Mouse (Mus musculus): Measurements from ENCODE around the gene Aacs. TPM values are rescaled to one million over a fixed set of nuclear protein-coding genes. Genes with fewer than 3 reads are reported as not detected.
A peak's percentile ranks its signal among the peaks of the same experiment; 100 is the strongest.

Aacs gene
- polyA plus RNA-seq, 1 experiment from 2014 or later = 82.4 TPM

GRCm38 (mm10) chr5:125470713-125471112 lies 4.9 kb upstream of the Aacs start:
- Histone ChIP-seq H3K4me3 (no peak overlapping the region), H3K9me3 (no peaks in the 10 kb centered on the region), H3K36me3 (no peaks in the 10 kb centered on the region), H3K27ac (replicated peaks) (no peak overlapping the region), H3K9ac (replicated peaks) (no peak overlapping the region), H3K4me1 (peaks cover 4% of the 10 kb centered on the region; the same call in 1 of the 2 replicates), H3K4me2 (replicated peaks) (no peak overlapping the region), H3K27me3 (no peaks in the 10 kb centered on the region)
- WGBS = 89% methylated on average over 4 of the region's 4 CpGs
- no peak for ATAC-seq (replicated peaks)

- H3K4me1 ChIP-seq = peaks cover 22% of the 10 kb centered on the region
- WGBS = 83% methylated on average over 9 of the region's 9 CpGs
- H3K4me2 ChIP-seq (replicated peaks) = no peak overlapping the region
These were observed 2.7 kb upstream of the Aacs start for GRCm38 (mm10) chr5:125472796-125473475.

GRCm38 (mm10) chr5:125475030-125475429 lies 584 bp upstream of the Aacs start:
- peak overlapping the region; percentile 89 for H3K27ac ChIP-seq (replicated peaks)
- H3K9ac ChIP-seq (replicated peaks) = peak overlapping the region; percentile 33
- H3K36me3 ChIP-seq = no peaks in the 10 kb centered on the region
- H3K4me2 ChIP-seq (replicated peaks) = peak overlapping the region; percentile 86
- WGBS = 63% methylated on average over 12 of the region's 12 CpGs
- no peak for ATAC-seq (replicated peaks)
- H3K4me3 ChIP-seq = peak overlapping the region; percentile 98
- peaks cover 25% of the 10 kb centered on the region for H3K4me1 ChIP-seq
- no peaks in the 10 kb centered on the region for H3K9me3 ChIP-seq
- no peaks in the 10 kb centered on the region for H3K27me3 ChIP-seq

More at GRCm38 (mm10) chr5:125472796-125473475, 2.7 kb upstream of the Aacs start:
- H3K4me3 ChIP-seq = no peak overlapping the region
- H3K9me3 ChIP-seq = no peaks in the 10 kb centered on the region
- H3K36me3 ChIP-seq = no peaks in the 10 kb centered on the region
- no peak for ATAC-seq (replicated peaks)
- H3K27me3 ChIP-seq = no peaks in the 10 kb centered on the region
- no peak overlapping the region for H3K9ac ChIP-seq (replicated peaks)
- H3K27ac ChIP-seq (replicated peaks) = no peak overlapping the region

GRCm38 (mm10) chr5:125476286-125476625 lies 642 bp downstream of the Aacs start:
- Histone ChIP-seq H3K27me3 (no peaks in the 10 kb centered on the region), H3K4me3 (peak overlapping the region; percentile 98), H3K27ac (replicated peaks) (peak overlapping the region; percentile 89), H3K9ac (replicated peaks) (peak overlapping the region; percentile 86), H3K4me2 (replicated peaks) (peak overlapping the region; percentile 86), H3K36me3 (no peaks in the 10 kb centered on the region), H3K9me3 (no peaks in the 10 kb centered on the region), H3K4me1 (peaks cover 25% of the 10 kb centered on the region)
- WGBS = 13% methylated on average over 5 of the region's 5 CpGs
- ATAC-seq (replicated peaks) = no peak; the same call in 1 of the 2 replicates

GRCm38 (mm10) chr5:125476799-125477198 lies 1.2 kb downstream of the Aacs start:
- H3K4me1 ChIP-seq = peaks cover 25% of the 10 kb centered on the region
- H3K9me3 ChIP-seq = no peaks in the 10 kb centered on the region
- peak overlapping the region; percentile 86 for H3K9ac ChIP-seq (replicated peaks)
- no peaks in the 10 kb centered on the region for H3K27me3 ChIP-seq
- ATAC-seq (replicated peaks) = no peak
- H3K27ac ChIP-seq (replicated peaks) = peak overlapping the region; percentile 89
- 59% methylated on average over 7 of the region's 7 CpGs for WGBS
- H3K36me3 ChIP-seq = no peaks in the 10 kb centered on the region
- peak overlapping the region; percentile 98 for H3K4me3 ChIP-seq
- peak overlapping the region; percentile 86 for H3K4me2 ChIP-seq (replicated peaks)

- peaks cover 25% of the 10 kb centered on the region for H3K4me1 ChIP-seq
- H3K9ac ChIP-seq (replicated peaks) = no peak overlapping the region; the same call in 1 of the 2 replicates
- peak overlapping the region; percentile 86 for H3K4me2 ChIP-seq (replicated peaks)
- peak overlapping the region; percentile 98 for H3K4me3 ChIP-seq
- no peaks in the 10 kb centered on the region for H3K9me3 ChIP-seq
- ATAC-seq (replicated peaks) = no peak
- no peaks in the 10 kb centered on the region for H3K36me3 ChIP-seq
- no peak overlapping the region for H3K27ac ChIP-seq (replicated peaks)
- WGBS = 64% methylated on average over 7 of the region's 7 CpGs
- H3K27me3 ChIP-seq = no peaks in the 10 kb centered on the region
These were observed 1.9 kb downstream of the Aacs start for GRCm38 (mm10) chr5:125477533-125477932.

- Histone ChIP-seq H3K4me2 (replicated peaks) (peak overlapping the region; percentile 86), H3K9ac (replicated peaks) (no peak overlapping the region), H3K9me3 (no peaks in the 10 kb centered on the region), H3K36me3 (peaks cover 4% of the 10 kb centered on the region), H3K27me3 (no peaks in the 10 kb centered on the region), H3K4me1 (peaks cover 25% of the 10 kb centered on the region), H3K4me3 (0 out of 2 replicates have a peak overlapping the region, but pooled peaks have one; percentile 98), H3K27ac (replicated peaks) (no peak overlapping the region)
- WGBS = 79% methylated on average over 7 of the region's 7 CpGs
- no peak for ATAC-seq (replicated peaks)
These were observed 2.4 kb downstream of the Aacs start for GRCm38 (mm10) chr5:125478037-125478436.

- 96% methylated on average over 3 of the region's 3 CpGs for whole genome bisulfite sequencing
- no peak overlapping the region for H3K4me2 ChIP-seq (replicated peaks)
These were observed 3.8 kb downstream of the Aacs start for GRCm38 (mm10) chr5:125479376-125479775.

GRCm38 (mm10) chr5:125480434-125481231 lies 5.0 kb downstream of the Aacs start:
- no peak overlapping the region for H3K9ac ChIP-seq (replicated peaks)
- no peak for ATAC-seq (replicated peaks)
- no peaks in the 10 kb centered on the region for H3K27me3 ChIP-seq
- peaks cover 26% of the 10 kb centered on the region for H3K36me3 ChIP-seq
- H3K27ac ChIP-seq (replicated peaks) = no peak overlapping the region
- H3K4me2 ChIP-seq (replicated peaks) = no peak overlapping the region
- WGBS = 83% methylated on average over 11 of the region's 11 CpGs
- H3K9me3 ChIP-seq = no peaks in the 10 kb centered on the region
- peaks cover 22% of the 10 kb centered on the region for H3K4me1 ChIP-seq
- H3K4me3 ChIP-seq = no peak overlapping the region

More at GRCm38 (mm10) chr5:125479376-125479775, 3.8 kb downstream of the Aacs start:
- no peak for ATAC-seq (replicated peaks)
- Histone ChIP-seq H3K36me3 (peaks cover 14% of the 10 kb centered on the region), H3K27me3 (no peaks in the 10 kb centered on the region), H3K27ac (replicated peaks) (no peak overlapping the region), H3K9me3 (no peaks in the 10 kb centered on the region), H3K4me1 (peaks cover 25% of the 10 kb centered on the region), H3K4me3 (no peak overlapping the region), H3K9ac (replicated peaks) (no peak overlapping the region)

- H3K9ac ChIP-seq (replicated peaks) = no peak overlapping the region
- H3K4me1 ChIP-seq = peaks cover 8% of the 10 kb centered on the region
- no peak for ATAC-seq (replicated peaks)
- no peak overlapping the region for H3K27ac ChIP-seq (replicated peaks)
- no peaks in the 10 kb centered on the region for H3K9me3 ChIP-seq
- 94% methylated on average over 7 of the region's 7 CpGs for WGBS
- H3K4me3 ChIP-seq = no peak overlapping the region
- H3K4me2 ChIP-seq (replicated peaks) = no peak overlapping the region
- H3K36me3 ChIP-seq = peaks cover 30% of the 10 kb centered on the region
- H3K27me3 ChIP-seq = no peaks in the 10 kb centered on the region
These were observed 6.9 kb downstream of the Aacs start for GRCm38 (mm10) chr5:125482474-125482873.

GRCm38 (mm10) chr5:125483712-125484611 lies 8.3 kb downstream of the Aacs start:
- peaks cover 5% of the 10 kb centered on the region; the same call in 1 of the 2 replicates for H3K4me1 ChIP-seq
- no peak overlapping the region for H3K4me3 ChIP-seq
- WGBS = 82% methylated on average over 6 of the region's 6 CpGs
- H3K9ac ChIP-seq (replicated peaks) = no peak overlapping the region
- H3K36me3 ChIP-seq = peaks cover 30% of the 10 kb centered on the region
- no peaks in the 10 kb centered on the region for H3K27me3 ChIP-seq
- H3K27ac ChIP-seq (replicated peaks) = no peak overlapping the region
- ATAC-seq (replicated peaks) = no peak
- no peaks in the 10 kb centered on the region for H3K9me3 ChIP-seq
- H3K4me2 ChIP-seq (replicated peaks) = no peak overlapping the region
